Mouse (Mus musculus) cerebellum, postnatal 10 days (tissue): ENCODE measurements around the gene Gas8.
"Not testable (repeated sequence)": the region's sequence is repeated elsewhere in the genome, so short reads cannot be mapped to it uniquely, and the experiment has no call there.

Source experiments
- DNase-seq, 2 experiments: peaks; one replicate each; pipeline ENCODE4 v3.0.0; 2021; ENCODE audit warnings: mixed read lengths in 2 of 2

Gene Gas8

DNA sequence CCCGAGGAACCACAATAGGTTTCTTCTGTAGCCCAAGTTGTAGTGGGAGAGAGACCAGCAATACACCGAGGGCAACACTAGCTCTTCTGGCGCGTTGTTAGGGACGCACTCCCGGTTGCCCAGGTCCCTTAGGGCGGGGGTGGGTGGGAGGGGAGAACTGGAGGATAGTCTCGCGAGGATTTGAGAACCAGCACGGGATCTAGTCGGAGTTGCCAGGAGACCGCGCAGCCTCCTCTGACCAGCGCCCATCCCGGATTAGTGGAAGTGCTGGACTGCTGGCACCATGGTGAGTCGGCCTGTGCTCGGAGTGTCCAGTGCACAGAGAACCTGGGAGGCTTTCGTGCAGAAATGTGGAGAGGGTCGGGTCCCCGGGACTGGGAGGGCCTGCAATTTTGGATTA is at the start of gene Gas8:
Gene Gas8, plus strand, starts transcription at position 168 of the 400 bp plus-strand sequence.
- peak; percentile 93 to 95 for DNase-seq

DNA sequence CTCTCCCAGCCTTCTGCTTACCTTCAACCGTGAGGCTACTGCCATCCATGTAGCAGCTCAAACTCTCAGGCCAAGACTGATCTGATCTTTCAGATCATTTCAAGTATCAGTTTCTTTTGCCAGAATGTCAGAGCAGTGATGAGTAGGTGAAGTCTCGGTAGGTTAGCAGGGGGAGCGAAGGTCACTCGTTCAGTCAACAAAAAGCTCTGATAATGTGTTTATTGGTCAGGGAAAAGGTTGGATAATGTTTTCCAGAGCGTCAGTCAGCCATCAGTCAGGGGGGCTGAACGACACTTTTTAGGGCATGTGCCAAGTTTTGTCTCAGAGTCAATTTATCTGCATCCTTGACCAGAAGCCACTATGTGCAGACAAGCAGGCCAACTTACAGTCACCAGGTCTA is 45.6 kb upstream of the Gas8 start:
- DNase-seq = not testable (repeated sequence)

- not testable (repeated sequence) for DNase-seq
Observed at GRCm38 (mm10) chr8:123474549-123474948, 44.1 kb upstream of the Gas8 start.

DNA sequence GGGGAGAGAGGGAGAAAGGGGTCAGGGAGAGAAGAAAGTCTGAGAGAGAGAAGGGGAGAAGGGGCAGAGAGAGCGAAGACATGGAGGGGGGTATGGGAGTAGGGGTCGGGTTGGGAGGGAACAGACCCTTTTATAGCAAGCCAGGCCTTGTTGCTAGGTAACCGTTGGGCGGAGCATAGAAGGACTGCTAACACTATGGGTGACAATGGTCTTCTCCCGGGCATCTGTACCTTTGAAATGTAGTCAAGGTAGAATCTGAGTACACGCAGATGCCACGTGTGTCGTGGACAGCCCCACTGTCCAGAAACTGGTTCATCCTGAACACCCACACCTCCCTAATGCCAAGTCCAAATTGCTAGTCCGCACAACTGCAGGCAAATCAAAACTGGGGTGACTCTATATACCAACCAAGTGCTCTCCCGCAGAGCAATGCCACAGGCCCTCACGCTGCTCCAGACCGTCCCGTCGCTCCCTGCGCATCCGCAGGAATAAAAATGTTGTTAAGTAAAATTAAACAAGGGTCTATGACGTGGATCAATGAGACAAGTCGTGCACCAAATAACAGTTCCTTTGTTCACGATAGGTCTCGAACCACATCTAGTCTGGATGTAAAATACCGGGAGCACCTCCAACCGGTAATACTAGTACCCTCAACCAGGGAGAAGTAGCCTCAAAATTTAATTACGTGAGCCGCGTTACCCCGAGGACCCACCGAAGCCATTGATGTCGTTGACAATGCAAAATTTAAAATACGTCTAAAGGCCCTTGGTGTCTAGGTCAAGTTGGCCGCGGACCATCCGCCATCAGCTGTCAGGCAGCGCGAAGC is 41.5 kb upstream of the Gas8 start:
- DNase-seq = peak; percentile 41 to 54

DNA sequence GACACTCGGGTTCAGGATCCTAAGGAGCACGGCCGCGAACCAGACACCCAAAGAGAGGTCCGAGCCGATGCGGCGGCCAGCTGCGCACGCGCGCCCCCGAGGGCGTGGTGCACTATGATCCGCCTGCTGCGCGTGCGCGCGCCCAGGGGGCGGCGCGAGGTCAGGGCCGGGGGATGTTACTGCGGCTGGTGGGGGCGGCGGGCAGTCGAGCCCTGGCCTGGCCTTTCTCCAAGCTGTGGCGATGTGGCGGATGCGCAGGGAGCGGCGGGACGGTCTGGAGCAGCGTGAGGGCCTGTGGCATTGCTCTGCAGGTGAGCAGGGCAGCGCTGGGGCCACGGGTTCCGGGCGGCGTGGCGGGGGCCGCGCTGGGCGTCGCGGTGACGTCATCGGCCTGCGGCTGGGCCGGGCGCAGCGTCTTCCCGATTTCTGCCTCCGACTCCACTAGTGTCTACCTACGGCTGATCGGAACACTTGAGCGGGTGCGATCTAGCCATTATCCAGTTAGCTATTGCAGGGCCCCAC is 40.8 kb upstream of the Gas8 start, which contains the start of gene Afg3l1:
Gene Afg3l1, plus strand, starts transcription at position 167 of the 522 bp plus-strand sequence.
- peak; percentile 97 to 98 for DNase-seq

DNA sequence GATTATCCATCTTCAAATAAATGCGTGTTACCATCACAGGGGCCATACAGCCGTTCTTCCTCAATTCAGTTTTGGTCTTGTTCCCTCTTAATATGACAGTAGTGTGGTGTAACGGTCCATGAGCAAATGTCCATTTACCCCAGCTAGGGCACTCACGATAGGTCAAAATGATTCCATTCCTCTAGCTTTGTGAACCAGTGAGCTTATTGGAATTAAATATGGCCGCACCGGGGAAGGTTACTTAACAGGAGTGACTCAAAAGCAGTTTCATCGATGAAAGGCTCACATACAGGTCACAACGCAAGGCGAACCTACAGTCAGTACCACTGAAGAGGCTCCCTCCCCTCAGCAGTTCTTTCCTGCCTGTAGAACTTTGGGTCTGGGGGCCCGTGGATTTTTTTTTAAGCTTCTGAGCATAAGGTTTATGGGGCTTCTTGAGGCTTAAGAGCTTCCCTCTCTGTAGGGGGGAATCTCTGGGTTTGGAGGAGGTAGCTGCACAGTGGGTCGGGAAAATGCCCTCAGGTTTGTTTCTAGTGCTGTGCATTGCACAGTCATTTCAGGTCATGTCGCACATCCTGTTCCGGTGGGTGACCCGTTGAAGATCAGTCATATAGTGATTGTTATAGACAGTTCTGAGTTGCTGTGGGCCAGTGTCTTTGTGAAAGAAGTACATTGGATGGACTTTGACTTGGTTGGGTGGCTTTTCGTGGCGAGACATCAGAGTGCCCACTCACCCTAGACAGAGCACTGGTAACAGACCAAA is 40.0 kb upstream of the Gas8 start:
- peak in 1 of 2 experiments; percentile 26 for DNase-seq

DNA sequence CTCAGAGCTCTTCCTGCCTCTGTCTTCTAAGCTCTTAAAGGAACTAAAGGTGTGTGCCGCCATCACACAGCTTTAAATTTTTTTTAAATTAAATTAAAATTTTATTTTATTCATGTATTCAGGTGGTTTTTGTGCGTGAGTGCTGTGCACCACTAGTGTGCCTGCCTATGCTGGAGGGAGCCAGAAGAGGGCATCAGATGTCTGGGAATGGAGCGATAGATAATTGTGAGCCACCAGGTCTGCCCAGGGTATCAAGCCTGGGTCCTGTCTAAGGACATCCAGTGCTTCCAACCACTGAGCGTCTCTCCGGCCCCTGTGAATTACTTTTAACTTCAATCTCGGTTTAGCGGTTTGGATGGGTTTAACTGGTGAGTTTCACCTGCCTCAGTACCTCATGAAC is 36.0 kb upstream of the Gas8 start:
- peak; percentile 42 to 49 for DNase-seq

DNA sequence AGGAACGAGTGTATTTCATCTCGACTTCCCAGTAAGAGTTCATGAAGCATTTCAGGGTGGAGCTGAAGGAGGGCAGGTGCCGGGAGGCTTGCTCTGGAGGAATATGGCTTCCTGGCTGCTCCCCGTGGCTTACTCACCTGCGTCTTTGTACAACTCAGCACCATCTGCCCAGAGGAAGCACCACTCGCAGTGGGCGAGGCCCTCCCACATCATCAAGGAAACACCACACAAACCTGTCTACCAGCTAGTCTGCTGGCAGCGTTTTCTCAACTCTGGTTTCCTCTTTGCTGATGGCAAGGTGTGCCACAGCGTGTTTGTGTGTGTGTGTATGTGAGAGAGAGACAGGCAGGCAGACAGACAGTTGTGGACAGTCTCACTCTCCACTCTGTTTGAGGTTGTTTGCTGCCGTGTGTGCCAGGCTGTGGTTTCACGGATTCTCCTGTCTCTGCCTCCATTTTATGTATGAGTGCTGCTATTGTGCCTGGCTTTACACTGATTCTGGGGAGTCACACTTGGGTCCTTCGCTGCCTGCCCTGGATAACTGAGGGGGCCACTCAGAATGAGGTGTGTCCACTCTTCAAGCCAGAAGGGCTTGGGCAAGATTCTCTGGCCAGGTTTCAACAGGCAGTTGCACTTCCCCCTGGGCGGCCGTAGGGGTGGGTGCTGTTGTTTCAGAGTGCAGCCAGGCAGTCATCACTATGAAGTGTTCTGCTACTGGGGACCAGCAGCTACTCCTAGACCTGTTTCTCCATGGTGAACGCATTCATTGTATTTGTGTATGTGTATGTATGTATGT is 27.2 kb upstream of the Gas8 start:
- no peak for DNase-seq

DNA sequence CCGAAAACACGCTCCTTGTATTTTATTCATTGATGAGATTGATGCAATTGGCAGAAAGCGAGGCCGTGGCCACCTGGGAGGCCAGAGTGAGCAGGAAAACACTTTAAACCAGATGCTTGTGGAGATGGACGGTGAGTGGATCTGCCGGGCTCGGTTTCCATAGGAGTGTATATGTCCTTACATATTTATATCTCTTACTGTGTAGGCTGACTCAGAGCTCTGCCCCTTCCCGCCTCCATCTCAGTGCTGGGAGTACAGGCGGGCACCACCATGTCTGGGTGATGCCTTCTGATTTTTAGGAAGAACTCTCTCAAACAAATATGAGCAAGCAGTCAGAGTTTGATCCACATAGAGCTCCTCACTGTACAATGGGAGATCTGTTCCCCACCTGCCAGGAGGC is 25.7 kb upstream of the Gas8 start:
- DNase-seq = no peak

GRCm38 (mm10) chr8:123497699-123498098 is 20.9 kb upstream of the Gas8 start:
- no peak for DNase-seq

DNA sequence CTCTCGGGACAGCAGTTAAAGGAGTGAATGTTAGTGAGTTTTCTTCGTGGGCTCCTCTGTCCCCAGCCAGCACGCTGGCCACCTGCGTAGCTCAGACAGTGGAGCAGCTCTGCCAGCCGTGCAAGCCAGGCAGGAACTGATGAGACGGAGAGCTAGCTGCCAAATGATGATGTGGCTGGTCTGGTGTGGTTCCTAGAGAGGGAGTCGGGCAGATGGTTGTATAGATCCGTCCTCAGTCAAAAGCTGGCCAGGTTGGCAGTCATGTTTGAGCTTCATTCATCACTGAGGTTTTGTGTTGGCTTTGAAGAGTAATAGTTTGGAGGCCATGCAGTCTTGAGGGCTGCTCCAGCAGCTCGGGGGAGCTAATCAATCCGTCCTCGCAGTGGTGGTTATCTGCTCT is 19.7 kb upstream of the Gas8 start:
- DNase-seq = peak; percentile 64 to 72

- DNase-seq = no peak
Observed at GRCm38 (mm10) chr8:123499556-123499955, 19.1 kb upstream of the Gas8 start.

GRCm38 (mm10) chr8:123502192-123502591 is 16.4 kb upstream of the Gas8 start:
- DNase-seq = no peak

- DNase-seq = peak; percentile 43 to 51
Observed at GRCm38 (mm10) chr8:123503801-123504467, 14.7 kb upstream of the Gas8 start.

DNA sequence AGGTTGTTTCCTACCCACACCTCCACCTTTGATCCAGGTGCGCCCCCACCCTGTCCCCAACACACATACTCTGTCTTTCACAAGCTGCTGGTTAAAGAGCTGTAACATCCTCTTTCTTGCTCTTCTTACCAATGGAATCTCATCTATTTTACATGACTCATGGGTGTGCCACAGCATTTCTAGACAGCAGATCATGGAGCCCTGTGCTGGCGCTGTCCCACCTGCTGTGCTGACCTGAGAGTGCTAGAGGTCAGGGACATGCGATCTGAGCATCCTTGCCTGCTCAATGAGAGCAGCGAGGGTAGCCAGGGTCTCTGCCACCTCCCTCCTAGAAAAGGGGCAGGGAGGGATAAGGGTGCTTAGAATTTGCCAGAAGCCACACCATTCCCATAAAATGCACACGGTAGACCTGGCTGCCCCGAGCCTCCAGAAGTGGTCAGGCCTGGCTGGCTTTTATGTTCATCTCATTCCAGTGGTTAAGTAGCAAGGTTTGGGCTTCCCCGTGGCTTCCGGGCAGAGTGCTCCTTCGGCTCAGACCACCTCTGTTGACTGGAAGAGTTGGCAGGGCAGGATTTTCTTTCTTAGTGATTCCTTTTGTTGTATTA is 13.9 kb upstream of the Gas8 start:
- no peak for DNase-seq

DNA sequence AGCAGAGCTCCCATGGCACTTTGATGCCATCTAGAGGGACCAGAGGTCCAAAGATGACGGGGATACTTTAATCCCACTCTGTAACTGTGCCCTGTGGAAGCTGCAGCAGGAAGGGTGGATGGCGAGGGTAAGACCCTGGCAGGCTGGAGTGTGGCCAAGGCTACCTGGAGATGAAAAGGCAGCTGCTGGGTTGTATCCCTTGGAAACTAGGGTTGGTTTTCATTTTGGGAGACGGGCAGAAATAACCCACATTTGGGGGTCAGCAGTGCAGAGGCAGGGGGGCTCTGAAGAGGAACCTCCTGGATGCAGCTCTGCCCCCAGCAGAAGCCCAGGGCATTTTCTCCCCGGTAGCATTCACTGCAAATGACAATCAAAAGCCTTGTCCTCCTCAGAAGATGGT is 13.4 kb upstream of the Gas8 start:
- no peak for DNase-seq

- no peak for DNase-seq
Observed at GRCm38 (mm10) chr8:123505695-123506094, 12.9 kb upstream of the Gas8 start.

DNA sequence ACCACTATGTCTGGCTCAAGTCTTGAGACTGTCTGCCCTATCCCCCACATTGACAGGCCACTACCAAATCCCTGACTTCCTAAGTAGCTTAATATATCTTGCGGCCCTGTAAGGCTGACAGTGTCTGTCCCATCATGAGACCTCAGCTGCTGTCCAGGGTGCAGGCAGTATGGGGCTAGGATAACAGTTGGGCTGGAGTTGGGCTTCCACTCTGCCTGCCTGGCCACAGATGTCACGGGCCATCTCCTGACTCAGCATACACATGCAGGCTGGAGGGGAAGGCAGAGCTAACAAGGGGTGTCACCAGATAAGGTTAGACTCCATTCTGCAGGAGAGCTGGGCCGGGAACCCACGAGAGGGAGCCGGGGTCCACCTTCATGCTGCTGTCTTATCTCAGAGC is 11.5 kb upstream of the Gas8 start:
- no peak for DNase-seq

DNA sequence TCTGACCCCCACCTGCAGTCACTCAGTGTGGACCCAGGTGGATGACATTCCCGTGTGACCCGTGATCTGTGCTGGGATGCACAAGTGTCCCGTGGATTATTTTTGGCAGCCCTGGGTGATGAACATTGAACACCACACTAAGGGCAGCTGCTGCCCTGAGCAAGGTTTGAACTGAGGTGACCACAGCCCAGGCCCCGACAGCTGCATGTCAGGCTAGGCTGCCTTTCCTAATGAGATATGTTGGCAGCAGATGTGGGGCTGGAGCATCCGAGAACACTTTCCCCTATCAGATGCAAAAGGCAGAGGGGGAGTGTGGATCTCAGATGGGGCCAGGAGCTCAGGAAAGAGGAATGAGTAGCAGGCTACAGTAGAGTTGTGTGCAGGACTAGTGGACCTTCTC is 7.8 kb upstream of the Gas8 start:
- DNase-seq = no peak

DNA sequence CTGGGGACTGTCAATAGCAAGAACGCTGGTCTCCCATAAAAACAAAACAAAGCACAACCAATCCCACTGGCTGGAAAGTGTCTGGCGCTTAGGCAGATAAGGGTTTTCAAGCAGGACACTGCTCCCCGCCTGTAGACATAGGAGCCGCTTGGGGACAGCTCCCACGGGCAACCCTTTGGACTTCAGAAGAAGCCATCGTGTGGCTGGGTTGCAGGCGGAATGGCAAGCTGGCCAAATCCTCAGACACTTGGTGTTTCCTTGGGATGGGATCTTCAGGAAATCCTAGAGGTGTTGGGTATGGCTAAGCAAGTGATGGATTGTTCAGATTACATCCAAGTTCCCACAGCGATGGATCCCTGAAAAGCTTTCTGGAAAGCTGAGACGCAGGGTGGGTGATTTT is 4.5 kb upstream of the Gas8 start:
- DNase-seq = peak; percentile 33 to 48

DNA sequence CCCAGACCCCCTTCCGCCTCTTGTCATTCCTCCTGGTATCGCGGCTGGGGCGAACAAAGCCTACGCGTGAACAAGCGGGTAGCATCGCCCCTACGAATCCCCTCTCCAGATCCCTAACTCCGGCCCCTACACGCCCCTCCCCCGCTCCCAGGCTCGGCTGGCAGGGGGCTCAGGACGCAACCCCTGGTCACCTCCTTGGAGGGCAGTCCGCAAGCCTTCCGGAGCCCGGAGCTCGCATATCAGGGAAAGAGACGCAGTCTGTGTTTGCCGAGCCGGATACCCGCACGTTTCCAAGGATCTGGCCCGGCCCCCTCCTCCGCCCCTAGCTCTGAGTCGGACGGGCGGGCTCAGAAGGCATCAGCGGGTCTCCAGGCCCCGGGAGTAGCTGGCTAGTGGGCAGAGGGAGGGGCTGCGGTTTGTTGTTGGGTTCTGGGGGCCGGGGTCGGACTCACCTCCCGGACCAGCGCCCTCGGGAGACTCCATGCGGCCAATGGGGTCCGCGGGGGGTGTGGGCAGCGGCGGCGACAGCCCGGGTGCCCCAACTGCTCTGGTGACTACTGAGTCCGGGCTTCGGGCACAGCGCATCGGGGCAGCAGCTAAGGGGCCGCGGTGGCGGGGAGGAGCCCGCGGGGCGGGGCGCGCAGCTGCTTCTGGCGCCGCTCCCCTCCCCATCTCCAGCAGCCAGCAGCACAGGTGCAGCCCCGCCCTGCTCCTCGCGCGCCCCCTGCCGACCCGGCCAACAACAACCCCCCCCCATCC is 3.7 kb upstream of the Gas8 start, which contains the start of gene Dbndd1:
Gene Dbndd1, minus strand, starts transcription at position 683 of the 759 bp plus-strand sequence.
- peak; percentile 90 for DNase-seq
